In the genomic region with DNA sequence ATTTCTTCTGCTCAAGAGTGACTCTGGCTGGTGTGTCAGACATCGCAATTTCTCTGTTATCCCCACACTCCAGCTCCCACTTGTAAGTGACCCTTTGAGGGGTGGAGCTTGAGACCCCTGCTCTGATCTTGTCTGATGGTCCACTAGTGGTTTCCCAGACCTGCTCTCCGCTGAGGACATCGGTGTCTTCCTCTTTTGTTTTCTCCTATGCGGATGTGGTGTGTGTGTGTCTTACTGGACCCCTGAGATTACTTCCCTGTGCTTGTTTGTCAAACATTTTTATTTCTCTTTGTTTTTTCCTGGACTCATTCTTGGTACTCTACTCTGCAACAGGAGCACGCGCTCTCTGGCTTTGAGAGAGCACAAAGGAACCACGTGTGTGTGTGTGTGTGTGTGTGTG, we compare ENCODE assay signal across 18 mouse cellular contexts. TPM values are rescaled to one million over a fixed set of nuclear protein-coding genes. Genes with fewer than 3 reads are reported as not detected.
DNase-seq lines count a peak whose midpoint lies in the region; ATAC-seq and TF ChIP-seq lines count a peak whose summit lies in the region.
"Had no signal": no experiment of that assay in that cellular context is flagged by ENCODE, and none has a peak within 500 bp of the region (broad histone marks: within the 10 kb centered on the region; RNA-seq: fewer than 3 reads in every experiment).

No protein-coding gene starts in this region.

- 78% methylated on average over 7 of the region's 7 CpGs for WGBS in heart, embryonic 11.5 days (ENCODE audit: insufficient replicate concordance)
- WGBS in macrophage (ENCODE audit: missing documents): 27% methylated on average over 6 of the region's 7 CpGs
- 84% methylated on average over 7 of the region's 7 CpGs for whole genome bisulfite sequencing in cerebellum, adult 2 months
- 87% methylated on average over 7 of the region's 7 CpGs for WGBS in kidney, adult 2 months

- TF ChIP-seq CTCF in bone marrow macrophage, adult 2 months (IDR thresholded peaks at IDR 0.05; ENCODE audit: low read depth, low read length): no peak
- no peak for TF ChIP-seq CTCF in cerebellum, adult 2 months (IDR thresholded peaks at IDR 0.05; ENCODE audit: borderline replicate concordance, insufficient read depth, low read depth, low read length)
- TF ChIP-seq CTCF in kidney, adult 2 months (conservative IDR thresholded peaks at IDR 0.05; ENCODE audit: insufficient read depth, insufficient read length, low read depth, low read length): no peak

- no peaks in the 10 kb centered on the region for H3K27me3 ChIP-seq in heart, embryonic 11.5 days (ENCODE audit: control insufficient read depth, insufficient read depth, low read length)
- no peaks in the 10 kb centered on the region for H3K27me3 ChIP-seq in cerebellum, adult 2 months (ENCODE audit: control insufficient read depth, insufficient read depth, low read length)
- no peaks in the 10 kb centered on the region for H3K27me3 ChIP-seq in kidney, adult 2 months (replicated peaks; ENCODE audit: control insufficient read depth, insufficient read depth, low read length)
- H3K27me3 ChIP-seq: embryonic facial prominence, embryonic 12.5 days; hindbrain, embryonic 13.5 days had no signal

- DNase-seq in heart, adult 11 months: no peak
- no peak for DNase-seq in cerebellum, adult 2 months
- DNase-seq in kidney, adult 2 months: no peak
- DNase-seq in yolk sac, embryonic 10.5 days (ENCODE audit: low spot score): no peak
- DNase-seq: adrenal gland, postnatal 10 days; cerebellum, adult 18-20 months; cerebellum, postnatal 14 days; gastrocnemius, postnatal 14 days; heart, postnatal 10 days; heart, postnatal 4 days had no signal

- H3K36me3 ChIP-seq in heart, embryonic 11.5 days (ENCODE audit: control insufficient read depth, insufficient read depth, low read length): no peaks in the 10 kb centered on the region
- no peaks in the 10 kb centered on the region for H3K36me3 ChIP-seq in macrophage (ENCODE audit: inconsistent target)
- H3K36me3 ChIP-seq in kidney, adult 2 months (ENCODE audit: control insufficient read depth, insufficient read depth, low read length): no peaks in the 10 kb centered on the region
- H3K36me3 ChIP-seq: embryonic facial prominence, embryonic 12.5 days; hindbrain, embryonic 13.5 days had no signal

- H3K79me2 ChIP-seq in macrophage (ENCODE audit: inconsistent target): peaks cover 89% of the 10 kb centered on the region

- H3K9ac ChIP-seq in heart, embryonic 11.5 days (ENCODE audit: low read depth, low read length): 0 out of 2 replicates have a peak overlapping the region, but pooled peaks have one; percentile 39
- H3K9ac ChIP-seq: embryonic facial prominence, embryonic 12.5 days; hindbrain, embryonic 13.5 days had no signal

- H3K9me3 ChIP-seq in heart, embryonic 11.5 days (replicated peaks; ENCODE audit: control insufficient read depth, low read length): no peaks in the 10 kb centered on the region
- H3K9me3 ChIP-seq: embryonic facial prominence, embryonic 12.5 days; hindbrain, embryonic 13.5 days had no signal

- TF ChIP-seq POLR2A in bone marrow macrophage, adult 2 months (IDR thresholded peaks at IDR 0.05; ENCODE audit: borderline replicate concordance, low read depth, low read length): no peak
- no peak for TF ChIP-seq POLR2A in cerebellum, adult 2 months (IDR thresholded peaks at IDR 0.05; ENCODE audit: borderline replicate concordance, insufficient read depth, low read length)
- no peak for TF ChIP-seq POLR2A in kidney, adult 2 months (IDR thresholded peaks at IDR 0.05; ENCODE audit: low read depth, low read length)

- no peak for ATAC-seq in heart, embryonic 11.5 days (replicated peaks; ENCODE audit: insufficient number of reproducible peaks, low FRiP score, low TSS enrichment)
- ATAC-seq in neutrophil, adult 5-6 weeks (ENCODE audit: extremely low read depth, insufficient number of reproducible peaks, low FRiP score, poor library complexity, severe bottlenecking): peak; percentile 26; the same call in 1 of the 2 replicates
- ATAC-seq: forebrain, embryonic 16.5 days; hindbrain, postnatal 0 days had no signal

- no peak overlapping the region for H3K27ac ChIP-seq in heart, embryonic 11.5 days (ENCODE audit: low read depth, low read length)
- H3K27ac ChIP-seq in bone marrow macrophage, adult 2 months (ENCODE audit: insufficient read depth, low read depth, low read length): peak overlapping the region; percentile 72
- peak overlapping the region; percentile 53 for H3K27ac ChIP-seq in macrophage
- H3K27ac ChIP-seq in cerebellum, adult 2 months (ENCODE audit: insufficient read depth, low read length): no peak overlapping the region
- H3K27ac ChIP-seq in kidney, adult 2 months (ENCODE audit: insufficient read depth, low read depth, low read length): no peak overlapping the region
- H3K27ac ChIP-seq: embryonic facial prominence, embryonic 12.5 days; hindbrain, embryonic 13.5 days; hindbrain, postnatal 0 days had no signal

- H3K4me2 ChIP-seq in heart, embryonic 11.5 days: no peak overlapping the region
- H3K4me2 ChIP-seq: embryonic facial prominence, embryonic 12.5 days; hindbrain, embryonic 13.5 days had no signal

- H3K4me3 ChIP-seq in heart, embryonic 11.5 days (ENCODE audit: low read depth, low read length): no peak overlapping the region
- H3K4me3 ChIP-seq in bone marrow macrophage, adult 2 months (ENCODE audit: insufficient read depth, low read length): peak overlapping the region; percentile 24; the same call in 1 of the 2 replicates
- H3K4me3 ChIP-seq in macrophage (ENCODE audit: inconsistent target): no peak overlapping the region
- H3K4me3 ChIP-seq in cerebellum, adult 2 months (replicated peaks; ENCODE audit: insufficient read depth, low read depth, low read length): no peak overlapping the region
- no peak overlapping the region for H3K4me3 ChIP-seq in kidney, adult 2 months (ENCODE audit: insufficient read depth, low read depth, low read length)
- H3K4me3 ChIP-seq: embryonic facial prominence, embryonic 12.5 days; hindbrain, embryonic 13.5 days had no signal

- H3K4me1 ChIP-seq in heart, embryonic 11.5 days (ENCODE audit: control insufficient read depth, insufficient read depth, low read length): no peaks in the 10 kb centered on the region
- peaks cover 64% of the 10 kb centered on the region for H3K4me1 ChIP-seq in bone marrow macrophage, adult 2 months (ENCODE audit: control insufficient read depth, insufficient read depth, low read length)
- peaks cover 9% of the 10 kb centered on the region for H3K4me1 ChIP-seq in cerebellum, adult 2 months (ENCODE audit: control insufficient read depth, insufficient read depth, low read length)
- peaks cover 15% of the 10 kb centered on the region for H3K4me1 ChIP-seq in kidney, adult 2 months (ENCODE audit: control insufficient read depth, insufficient read depth, low read length)
- H3K4me1 ChIP-seq: embryonic facial prominence, embryonic 12.5 days; hindbrain, embryonic 13.5 days had no signal

RNA-seq across cellular contexts. Expression of a gene that starts 18.9 kb away (rescaled TPM):
- 47.2 and 48.4 TPM in 2 replicates for polyA plus RNA-seq in heart, embryonic 11.5 days (2014; fragmentation: Nextera tagmentation; extraction: Ambion mirVana)
- 48.4 and 49.7 TPM in 2 replicates for polyA plus RNA-seq in bone marrow macrophage, adult 2 months (2012; ENCODE audit: insufficient read depth, insufficient read length, missing spikeins)
- total RNA-seq in macrophage (2018; cell fraction: chromatin; rRNA removed): 10 to 100 TPM in 16 of 26 experiments, 1 to 10 TPM in 10; 5.6 to 29.9 (median 13.3) TPM
- total RNA-seq in macrophage (2018; cell fraction: cytosol; rRNA removed): 10 to 100 TPM; 23.2 to 63.0 (median 43.8) TPM
- total RNA-seq in macrophage (2018; cell fraction: nucleus; rRNA removed): 10 to 100 TPM; 18.9 to 48.7 (median 33.3) TPM
- 43.8 to 52.0 TPM (median 44.9 TPM) in 3 replicates for polyA plus RNA-seq in macrophage (2018)
- 168 and 183 TPM in 2 replicates for total RNA-seq in neutrophil, adult 5-6 weeks (2017)
- polyA plus RNA-seq in cerebellum, adult 2 months (2012; rRNA removed): 24.8 and 26.6 TPM in 2 replicates
- polyA plus RNA-seq in kidney, adult 2 months (2012; rRNA removed): 32.1 and 36.0 TPM in 2 replicates

Comparison
In these comparisons a context has a peak if more than half of its experiments do, and no peak if none do; other contexts are left out.
1. H3K27ac ChIP-seq: peak in bone marrow macrophage, adult 2 months (single experiment) and macrophage (single experiment); none in heart, embryonic 11.5 days (single experiment), cerebellum, adult 2 months (single experiment) and kidney, adult 2 months (single experiment).